In the genomic region with DNA sequence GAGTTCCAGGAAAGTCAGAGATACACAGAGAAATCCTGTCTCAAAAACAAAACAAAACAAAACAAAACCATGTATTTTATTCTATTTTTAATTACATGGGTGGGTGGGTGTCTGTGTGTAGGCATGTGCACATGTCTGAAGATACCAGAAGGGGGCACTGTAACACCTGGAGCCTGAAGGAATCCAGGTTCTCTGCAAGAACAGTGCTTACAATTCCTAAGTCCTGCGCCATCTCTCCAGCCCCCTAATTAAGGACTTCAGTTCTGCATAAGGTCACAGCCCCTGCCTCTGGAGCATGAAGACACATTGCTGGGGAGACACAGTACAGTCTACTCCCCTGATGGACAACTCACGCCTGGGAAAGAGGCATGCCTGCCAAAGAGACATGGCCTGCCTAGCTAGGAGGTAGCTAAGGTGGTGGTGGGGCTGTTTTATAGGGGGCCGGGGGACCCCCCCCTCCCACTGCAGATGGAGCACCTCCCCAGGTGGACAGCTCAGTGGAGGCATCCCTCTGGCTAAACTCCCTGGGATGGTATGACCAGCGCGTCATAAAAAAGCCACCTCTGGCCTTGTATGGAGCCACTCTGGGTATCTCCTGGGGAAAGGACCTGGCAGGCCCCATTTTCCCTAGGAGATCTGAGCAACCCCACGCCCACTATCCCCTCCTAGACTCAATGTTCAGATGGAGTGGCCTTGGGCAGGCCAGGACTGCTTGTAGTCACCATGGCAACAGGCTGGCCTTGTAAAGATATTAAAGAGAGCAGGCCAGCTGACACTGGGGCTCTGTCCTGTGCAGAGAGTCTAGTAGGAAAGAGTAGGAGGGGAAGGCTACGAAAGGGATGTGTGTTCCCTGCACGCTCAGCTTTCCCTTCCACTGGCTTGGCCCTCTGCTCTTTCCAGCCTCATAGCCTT, we compare ENCODE assay signal across 8 mouse cellular contexts. TPM values are rescaled to one million over a fixed set of nuclear protein-coding genes. Genes with fewer than 3 reads are reported as not detected.
DNase-seq lines count a peak whose midpoint lies in the region; ATAC-seq and TF ChIP-seq lines count a peak whose summit lies in the region.

No protein-coding gene starts in this region.

- no peaks in the 10 kb centered on the region for H3K4me1 ChIP-seq in heart, adult 2 months (ENCODE audit: control insufficient read depth, insufficient read depth, low read length)
- peaks cover 30% of the 10 kb centered on the region for H3K4me1 ChIP-seq in E14TG2a.4 (replicated peaks; ENCODE audit: low read depth, low read length)
- H3K4me1 ChIP-seq in hindbrain, embryonic 13.5 days (replicated peaks) = peaks cover 44% of the 10 kb centered on the region
- peaks cover 99% of the 10 kb centered on the region for H3K4me1 ChIP-seq in liver, embryonic 12.5 days
- peaks cover 5% of the 10 kb centered on the region for H3K4me1 ChIP-seq in neural tube, embryonic 11.5 days (ENCODE audit: control insufficient read depth, insufficient read depth, low read length)

- no peaks in the 10 kb centered on the region for H3K36me3 ChIP-seq in heart, adult 2 months (ENCODE audit: control insufficient read depth, insufficient read depth, low read length)
- H3K36me3 ChIP-seq in E14TG2a.4 (ENCODE audit: insufficient read depth, low read length) = peaks cover 16% of the 10 kb centered on the region; the same call in 1 of the 2 replicates
- peaks cover 13% of the 10 kb centered on the region; the same call in 1 of the 2 replicates for H3K36me3 ChIP-seq in hindbrain, embryonic 13.5 days
- 0 out of 2 replicates have a peak, but pooled peaks cover 7% of the 10 kb centered on the region for H3K36me3 ChIP-seq in liver, embryonic 12.5 days
- H3K36me3 ChIP-seq in neural tube, embryonic 11.5 days (ENCODE audit: control insufficient read depth, insufficient read depth, low read length) = no peaks in the 10 kb centered on the region

- no peaks in the 10 kb centered on the region for H3K79me2 ChIP-seq in heart, adult 2 months (replicated peaks; ENCODE audit: control insufficient read depth, insufficient read depth, low read length)

- H3K4me2 ChIP-seq in hindbrain, embryonic 13.5 days = no peak overlapping the region
- no peak overlapping the region; the same call in 1 of the 2 replicates for H3K4me2 ChIP-seq in liver, embryonic 12.5 days
- H3K4me2 ChIP-seq in neural tube, embryonic 11.5 days (ENCODE audit: low read depth) = no peak overlapping the region

- TF ChIP-seq CTCF in heart, adult 2 months (IDR thresholded peaks at IDR 0.05) = peak; percentile 69
- peak; percentile 89 for TF ChIP-seq CTCF in E14TG2a.4 (conservative IDR thresholded peaks at IDR 0.05; ENCODE audit: low read length)

- TF ChIP-seq EP300 in heart, adult 2 months (IDR thresholded peaks at IDR 0.05; ENCODE audit: insufficient read depth, low read depth, low read length) = no peak

- no peaks in the 10 kb centered on the region for H3K9me3 ChIP-seq in E14TG2a.4 (ENCODE audit: low read length)
- H3K9me3 ChIP-seq in hindbrain, embryonic 13.5 days = no peaks in the 10 kb centered on the region
- no peaks in the 10 kb centered on the region for H3K9me3 ChIP-seq in liver, embryonic 12.5 days (replicated peaks)
- H3K9me3 ChIP-seq in neural tube, embryonic 11.5 days (ENCODE audit: control insufficient read depth, low read length) = no peaks in the 10 kb centered on the region

- ATAC-seq in hindbrain, embryonic 13.5 days (ENCODE audit: low FRiP score) = peak; percentile 38; the same call in 1 of the 2 replicates
- ATAC-seq in liver, embryonic 12.5 days = peak; percentile 7; the same call in 1 of the 2 replicates
- ATAC-seq in neural tube, embryonic 11.5 days (ENCODE audit: insufficient read depth, low FRiP score, low TSS enrichment) = 0 out of 2 replicates have a peak, but pooled peaks have one; percentile 27

- 80% methylated on average over 8 of the region's 8 CpGs for WGBS in heart, adult 2 months
- WGBS in hindbrain, embryonic 13.5 days = 64% methylated on average over 8 of the region's 8 CpGs
- 72% methylated on average over 8 of the region's 8 CpGs for WGBS in liver, embryonic 12.5 days (ENCODE audit: insufficient replicate concordance)
- WGBS in neural tube, embryonic 11.5 days = 67% methylated on average over 8 of the region's 8 CpGs

- intact Hi-C loops in heart, adult 2 months (cut with DNase I) = no loop called here

- H3K27me3 ChIP-seq in heart, adult 2 months (ENCODE audit: control insufficient read depth, insufficient read depth, low read length) = no peaks in the 10 kb centered on the region
- H3K27me3 ChIP-seq in E14TG2a.4 (ENCODE audit: insufficient read depth, low read length) = no peaks in the 10 kb centered on the region
- H3K27me3 ChIP-seq in hindbrain, embryonic 13.5 days = no peaks in the 10 kb centered on the region
- H3K27me3 ChIP-seq in liver, embryonic 12.5 days (replicated peaks) = no peaks in the 10 kb centered on the region
- H3K27me3 ChIP-seq in neural tube, embryonic 11.5 days (ENCODE audit: control insufficient read depth, insufficient read depth, low read length) = no peaks in the 10 kb centered on the region

- H3K9ac ChIP-seq in heart, adult 2 months (ENCODE audit: low read depth, low read length) = no peak overlapping the region
- peak overlapping the region; percentile 53 for H3K9ac ChIP-seq in hindbrain, embryonic 13.5 days
- H3K9ac ChIP-seq in liver, embryonic 12.5 days = peak overlapping the region; percentile 33; the same call in 1 of the 2 replicates
- no peak overlapping the region; the same call in 1 of the 2 replicates for H3K9ac ChIP-seq in neural tube, embryonic 11.5 days (ENCODE audit: low read length)

- H3K4me3 ChIP-seq in heart, adult 2 months = no peak overlapping the region
- H3K4me3 ChIP-seq in E14TG2a.4 (replicated peaks; ENCODE audit: low read length) = no peak overlapping the region
- no peak overlapping the region for H3K4me3 ChIP-seq in hindbrain, embryonic 13.5 days
- H3K4me3 ChIP-seq in liver, embryonic 12.5 days = no peak overlapping the region
- no peak overlapping the region for H3K4me3 ChIP-seq in neural tube, embryonic 11.5 days (ENCODE audit: low read depth, low read length)

- H3K27ac ChIP-seq in heart, adult 2 months = no peak overlapping the region
- H3K27ac ChIP-seq in hindbrain, embryonic 13.5 days = peak overlapping the region; percentile 31
- peak overlapping the region; percentile 89 for H3K27ac ChIP-seq in liver, embryonic 12.5 days
- H3K27ac ChIP-seq in neural tube, embryonic 11.5 days (ENCODE audit: low read depth, low read length) = 0 out of 2 replicates have a peak overlapping the region, but pooled peaks have one; percentile 20

- DNase-seq in heart, adult 2 months = no peak
- DNase-seq in heart, adult 8-10 months (ENCODE audit: low spot score) = no peak
- peak; percentile 56 for DNase-seq in c-Kit-positive CD71-positive TER-119-negative erythroid progenitor cells, embryonic 14.5 days (ENCODE audit: low read depth)
- DNase-seq in neural tube, embryonic 11.5 days (ENCODE audit: low spot score) = no peak
- no peak for DNase-seq in adipocyte (ENCODE audit: low spot score)

- no peak for TF ChIP-seq POLR2A in heart, adult 2 months (IDR thresholded peaks at IDR 0.05; ENCODE audit: insufficient read depth, low read depth, low read length)

RNA-seq across cellular contexts. Expression of a gene that starts 23.6 kb away (rescaled TPM):
- total RNA-seq in heart, adult 2 months (2021) = 1 to 10 TPM; 7.4 to 8.1 TPM
- 13.7 and 14.9 TPM in 2 replicates for polyA plus RNA-seq in heart, adult 2 months (2012; rRNA removed)
- 1 to 10 TPM; 7.5 to 9.8 (median 7.6) TPM for total RNA-seq in heart, adult 8-10 months (2022)
- polyA plus RNA-seq in hindbrain, embryonic 13.5 days (2015; fragmentation: Nextera tagmentation; extraction: Ambion mirVana) = 35.6 and 37.6 TPM in 2 replicates
- 6.6 and 6.9 TPM in 2 replicates for polyA plus RNA-seq in liver, embryonic 12.5 days (2016; fragmentation: Nextera tagmentation; extraction: Ambion mirVana)
- polyA plus RNA-seq in neural tube, embryonic 11.5 days (2014; fragmentation: Nextera tagmentation; extraction: Ambion mirVana) = 16.1 and 17.9 TPM in 2 replicates

RNA-seq across cellular contexts. Expression of a gene that starts 42.4 kb away (rescaled TPM):
- 1 to 10 TPM; 5.1 to 5.4 TPM for total RNA-seq in heart, adult 2 months (2021)
- polyA plus RNA-seq in heart, adult 2 months (2012; rRNA removed) = 11.5 and 17.4 TPM in 2 replicates
- total RNA-seq in heart, adult 8-10 months (2022) = 1 to 10 TPM; 4.7 to 7.7 (median 6.2) TPM
- 0.14 and 0.96 TPM in 2 replicates for polyA plus RNA-seq in hindbrain, embryonic 13.5 days (2015; fragmentation: Nextera tagmentation; extraction: Ambion mirVana)
- 0.27 and 0.63 TPM in 2 replicates for polyA plus RNA-seq in liver, embryonic 12.5 days (2016; fragmentation: Nextera tagmentation; extraction: Ambion mirVana)
- 0.16 and 0.32 TPM in 2 replicates for polyA plus RNA-seq in neural tube, embryonic 11.5 days (2014; fragmentation: Nextera tagmentation; extraction: Ambion mirVana)

Comparison
In these comparisons a context has a peak if more than half of its experiments do, and no peak if none do; other contexts are left out.
1. H3K9ac ChIP-seq: peak in hindbrain, embryonic 13.5 days (single experiment) and liver, embryonic 12.5 days (single experiment); none in heart, adult 2 months (single experiment) and neural tube, embryonic 11.5 days (single experiment).
2. Peak in every context shown above with its lines, with median percentiles within 50 percentile points of each other: ATAC-seq.